8 mouse cellular contexts compared by ENCODE assay signal in the genomic region with DNA sequence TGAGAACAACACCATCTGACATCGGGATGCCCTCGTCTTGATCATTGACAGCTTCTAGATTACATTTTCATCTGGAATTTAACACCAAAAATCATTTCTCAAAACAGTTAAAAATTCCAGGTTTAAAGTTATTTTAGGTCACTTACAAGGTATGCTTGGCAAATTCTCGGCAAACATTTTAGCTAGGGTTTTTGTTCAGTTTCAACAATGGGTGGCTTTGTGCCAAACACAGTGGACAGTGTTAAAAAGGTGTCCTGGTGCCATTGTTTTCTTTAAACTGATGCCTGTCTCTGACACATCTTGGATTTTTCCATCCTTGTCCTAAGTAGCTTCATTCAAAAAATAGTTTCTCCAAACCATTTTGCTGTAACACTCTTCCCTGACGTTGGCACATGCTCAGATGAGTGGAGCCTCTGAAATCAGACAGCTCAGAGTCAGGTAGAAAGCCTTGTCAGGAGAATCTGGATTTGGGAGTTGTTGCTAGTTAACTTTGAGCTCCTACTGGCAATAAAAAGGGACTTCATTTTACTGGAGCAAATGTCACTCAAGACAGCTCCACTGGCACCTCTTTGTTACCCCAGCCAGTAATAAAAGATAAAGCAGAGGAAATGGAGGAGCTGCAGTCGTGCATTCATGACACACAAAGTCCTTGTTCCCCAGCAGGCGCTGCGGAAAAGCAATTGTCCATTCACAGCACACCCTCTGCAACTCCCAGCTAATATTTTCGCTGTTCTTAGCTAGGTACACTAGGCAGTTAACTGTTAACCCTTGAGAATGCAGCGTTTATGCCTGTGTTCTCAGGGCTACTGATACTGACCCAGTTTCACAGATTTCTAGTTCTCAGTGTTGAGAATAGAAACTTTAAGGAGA. TPM values are rescaled to one million over a fixed set of nuclear protein-coding genes. Genes with fewer than 3 reads are reported as not detected.
DNase-seq lines count a peak whose midpoint lies in the region; ATAC-seq and TF ChIP-seq lines count a peak whose summit lies in the region.

No protein-coding gene starts in this region.

- H3K36me3 ChIP-seq in liver, adult 2 months (ENCODE audit: control insufficient read depth, insufficient read depth, low read length) = no peaks in the 10 kb centered on the region
- H3K36me3 ChIP-seq in forebrain, embryonic 14.5 days (ENCODE audit: control insufficient read depth, insufficient read depth, low read length) = no peaks in the 10 kb centered on the region
- H3K36me3 ChIP-seq in intestine, embryonic 16.5 days (ENCODE audit: control insufficient read depth, insufficient read depth, low read length) = no peaks in the 10 kb centered on the region
- no peaks in the 10 kb centered on the region for H3K36me3 ChIP-seq in thymus, adult 2 months (ENCODE audit: control insufficient read depth, insufficient read depth, low read length)

- 0 out of 2 replicates have a peak, but pooled peaks cover 2% of the 10 kb centered on the region for H3K4me1 ChIP-seq in liver, adult 2 months (ENCODE audit: control insufficient read depth, insufficient read depth, low read length)
- peaks cover 10% of the 10 kb centered on the region for H3K4me1 ChIP-seq in forebrain, embryonic 14.5 days (ENCODE audit: control insufficient read depth, insufficient read depth, low read length)
- peaks cover 18% of the 10 kb centered on the region for H3K4me1 ChIP-seq in intestine, embryonic 16.5 days (ENCODE audit: control insufficient read depth, insufficient read depth, low read length)
- peaks cover 10% of the 10 kb centered on the region; the same call in 1 of the 2 replicates for H3K4me1 ChIP-seq in thymus, adult 2 months (replicated peaks; ENCODE audit: control insufficient read depth, insufficient read depth, low read length)

- peak; percentile 40; the same call in 1 of the 2 replicates for ATAC-seq in forebrain, embryonic 14.5 days
- ATAC-seq in intestine, embryonic 16.5 days = peak; percentile 83
- ATAC-seq in megakaryocyte-erythroid progenitor cell, adult 5-6 weeks (replicated peaks; ENCODE audit: low FRiP score, low TSS enrichment, poor library complexity, severe bottlenecking) = 0 out of 2 replicates have a peak, but pooled peaks have one; percentile 1

- H3K9me3 ChIP-seq in forebrain, embryonic 14.5 days (replicated peaks; ENCODE audit: control insufficient read depth, low read length) = no peaks in the 10 kb centered on the region
- H3K9me3 ChIP-seq in intestine, embryonic 16.5 days (ENCODE audit: control insufficient read depth, low read length) = no peaks in the 10 kb centered on the region

- 62% methylated on average over 9 of the region's 9 CpGs for WGBS in liver, adult 2 months
- WGBS in forebrain, embryonic 14.5 days = 25% methylated on average over 9 of the region's 9 CpGs
- WGBS in intestine, embryonic 16.5 days = 38% methylated on average over 9 of the region's 9 CpGs
- WGBS in thymus, adult 2 months = 72% methylated on average over 9 of the region's 9 CpGs

- TF ChIP-seq POLR2A in liver, adult 2 months (IDR thresholded peaks at IDR 0.05; ENCODE audit: extremely low read depth, insufficient read depth, low read length) = no peak
- TF ChIP-seq POLR2A in thymus, adult 2 months (IDR thresholded peaks at IDR 0.05; ENCODE audit: control insufficient read depth, extremely low read depth, insufficient read depth, low read length, poor library complexity) = no peak

- no peak for TF ChIP-seq CTCF in liver, adult 2 months (IDR thresholded peaks at IDR 0.05; ENCODE audit: low read depth, low read length)
- no peak for TF ChIP-seq CTCF in thymus, adult 2 months (IDR thresholded peaks at IDR 0.05; ENCODE audit: borderline replicate concordance, control insufficient read depth, extremely low read depth, insufficient read depth, low read length, poor library complexity)

- H3K79me2 ChIP-seq in liver, adult 2 months (ENCODE audit: control insufficient read depth, insufficient read depth, low read length) = no peaks in the 10 kb centered on the region

- H3K27ac ChIP-seq in liver, adult 2 months (replicated peaks; ENCODE audit: insufficient read depth, low read depth, low read length) = no peak overlapping the region
- H3K27ac ChIP-seq in forebrain, embryonic 14.5 days (ENCODE audit: low read depth, low read length) = no peak overlapping the region; the same call in 1 of the 2 replicates
- H3K27ac ChIP-seq in intestine, embryonic 16.5 days (ENCODE audit: low read length) = peak overlapping the region; percentile 72
- no peak overlapping the region for H3K27ac ChIP-seq in thymus, adult 2 months (ENCODE audit: control insufficient read depth, insufficient read depth, low read length)

- no peak overlapping the region for H3K4me3 ChIP-seq in liver, adult 2 months (ENCODE audit: insufficient read depth, low read depth, low read length)
- no peak overlapping the region for H3K4me3 ChIP-seq in forebrain, embryonic 14.5 days (ENCODE audit: low read depth, low read length)
- peak overlapping the region; percentile 20 for H3K4me3 ChIP-seq in intestine, embryonic 16.5 days (ENCODE audit: low read length)
- no peak overlapping the region for H3K4me3 ChIP-seq in thymus, adult 2 months (ENCODE audit: control insufficient read depth, insufficient read depth, low read length)

- peak overlapping the region; percentile 54 for H3K4me2 ChIP-seq in forebrain, embryonic 14.5 days (ENCODE audit: low read length)
- H3K4me2 ChIP-seq in intestine, embryonic 16.5 days (ENCODE audit: low read depth, low read length) = peak overlapping the region; percentile 63

- no peaks in the 10 kb centered on the region for H3K27me3 ChIP-seq in liver, adult 2 months (ENCODE audit: control insufficient read depth, insufficient read depth, low read length)
- no peaks in the 10 kb centered on the region for H3K27me3 ChIP-seq in forebrain, embryonic 14.5 days (replicated peaks; ENCODE audit: control insufficient read depth, insufficient read depth, low read length)
- no peaks in the 10 kb centered on the region for H3K27me3 ChIP-seq in intestine, embryonic 16.5 days (replicated peaks; ENCODE audit: control insufficient read depth, insufficient read depth, low read length)
- H3K27me3 ChIP-seq in thymus, adult 2 months (ENCODE audit: control insufficient read depth, insufficient read depth, low read length) = no peaks in the 10 kb centered on the region

- H3K9ac ChIP-seq in liver, adult 2 months (ENCODE audit: low read depth, low read length) = no peak overlapping the region
- H3K9ac ChIP-seq in forebrain, embryonic 14.5 days (ENCODE audit: low read length) = no peak overlapping the region
- H3K9ac ChIP-seq in intestine, embryonic 16.5 days (ENCODE audit: low read depth, low read length) = peak overlapping the region; percentile 41; the same call in 1 of the 2 replicates

- DNase-seq in liver, adult 2 months (ENCODE audit: extremely low read depth, low read depth, low spot score) = peak; percentile 16
- no peak for DNase-seq in liver
- peak; percentile 50 for DNase-seq in forebrain, embryonic 14.5 days (ENCODE audit: low spot score)
- no peak for DNase-seq in spleen, postnatal 10 days (ENCODE audit: low spot score in 2 of 2)
- no peak for DNase-seq in thymus, adult 2 months
- no peak for DNase-seq in layer of hippocampus, adult 9-11 months

RNA-seq across cellular contexts. Expression of a gene that starts 2.0 kb away (rescaled TPM):
- 7.9 and 8.8 TPM in 2 replicates for total RNA-seq in liver, adult 2 months (2014; rRNA removed)
- 3.1 and 3.2 TPM in 2 replicates for polyA plus RNA-seq in liver, adult 2 months (2012; rRNA removed)
- 1.3 and 2.3 TPM in 2 replicates for polyA plus RNA-seq in forebrain, embryonic 14.5 days (2014; fragmentation: Nextera tagmentation; extraction: Ambion mirVana)
- 1.9 and 2.0 TPM in 2 replicates for polyA plus RNA-seq in intestine, embryonic 16.5 days (2015; fragmentation: Nextera tagmentation; extraction: Ambion mirVana)
- 2.5 TPM in 1 of 2 replicates, not detected in the other for total RNA-seq in megakaryocyte-erythroid progenitor cell, adult 5-6 weeks (2014; fragmentation: Nextera tagmentation)
- total RNA-seq in megakaryocyte-erythroid progenitor cell, adult 5-6 weeks (2017) = not detected in 2 replicates
- 1.6 and 2.2 TPM in 2 replicates for polyA plus RNA-seq in thymus, adult 2 months (2012; rRNA removed)

Comparison
In these comparisons a context has a peak if more than half of its experiments do, and no peak if none do; other contexts are left out.
1. DNase-seq: peak in liver, adult 2 months (single experiment) and forebrain, embryonic 14.5 days (single experiment); none in liver (single experiment), spleen, postnatal 10 days (0 of 2), thymus, adult 2 months (single experiment) and layer of hippocampus, adult 9-11 months (single experiment).
2. ATAC-seq: peak in every context shown above with its lines; median percentile 83 in intestine, embryonic 16.5 days; 40 in forebrain, embryonic 14.5 days; 1 in megakaryocyte-erythroid progenitor cell, adult 5-6 weeks.